Mouse (Mus musculus) stomach, embryonic 14.5 days (tissue): ENCODE results near the gene Zfp108. TPM values are rescaled to one million over a fixed set of nuclear protein-coding genes. Genes with fewer than 3 reads are reported as not detected.

Source experiments
- ATAC-seq: fragments of 200-750 bp; cut with Nextera tagmentation; 2 replicates; pipeline ENCODE4 v1.8.0; 2017; ENCODE audit warnings: low read depth, moderate TSS enrichment; ENCODE audit not compliant: insufficient number of reproducible peaks, insufficient read depth, low FRiP score
- H3K27ac ChIP-seq: fragments of 300-500 bp; sonication (generic); 2 replicates; pipeline ENCODE4 v1.5.1; 2014; ENCODE audit warnings: mild to moderate bottlenecking, low read length, moderate library complexity, mixed read lengths
- H3K27me3 ChIP-seq: fragments of 300-500 bp; sonication (generic); 2 replicates; pipeline ENCODE4 v1.6.1; 2014; ENCODE audit warnings: low read length, control low read depth, mixed read lengths; ENCODE audit not compliant: control insufficient read depth, insufficient read depth
- H3K36me3 ChIP-seq: fragments of 300-500 bp; sonication (generic); 2 replicates; pipeline ENCODE4 v1.6.1; 2014; ENCODE audit warnings: mild to moderate bottlenecking, control low read depth, low read length, moderate library complexity, mixed read lengths; ENCODE audit not compliant: control insufficient read depth, insufficient read depth
- H3K4me1 ChIP-seq: fragments of 300-500 bp; sonication (generic); 2 replicates; pipeline ENCODE4 v1.6.1; 2014; ENCODE audit warnings: low read length, control low read depth, mixed read lengths; ENCODE audit not compliant: control insufficient read depth, insufficient read depth
- H3K4me2 ChIP-seq: fragments of 300-500 bp; sonication (generic); replicated peaks from 2 replicates; pipeline ENCODE4 v1.6.1; 2014; ENCODE audit warnings: low read depth, low read length, control low read depth
- H3K4me3 ChIP-seq: fragments of 300-500 bp; sonication (generic); 2 replicates; pipeline ENCODE4 v1.5.1; 2014; ENCODE audit warnings: low read depth, low read length, control low read depth
- H3K9ac ChIP-seq: fragments of 300-500 bp; sonication (generic); replicated peaks from 2 replicates; pipeline ENCODE4 v1.6.1; 2014; ENCODE audit warnings: low read depth, mild to moderate bottlenecking, control low read depth, low read length, moderate library complexity, mixed read lengths
- H3K9me3 ChIP-seq: fragments of 300-500 bp; sonication (generic); 2 replicates; pipeline ENCODE4 v1.6.1; 2016; ENCODE audit warnings: low read depth, low read length, control low read depth; ENCODE audit not compliant: control insufficient read depth
- WGBS: fragments of 180-500 bp; shearing (Covaris S2); extraction: QIAGEN DNeasy Blood & Tissue Kit; methylation state at CpG from one replicate; pipeline ENCODE4 v1.1.7; 2014; 5-methylcytosine and 5-hydroxymethylcytosine counted together
- polyA plus RNA-seq: library from polyadenylated mRNA; unstranded; fragments of >200 nt; fragmentation: Nextera tagmentation; extraction: Ambion mirVana; gene quantifications from 2 replicates; pipeline ENCODE4 v1.2.1, GENCODE M21; 2014

Gene Zfp108
- polyA plus RNA-seq, 1 experiment from 2014 or later, result 4.7 TPM

- H3K36me3 ChIP-seq, result peaks cover 22% of the 10 kb centered on the region
- peak overlapping the region; percentile 92 for H3K27ac ChIP-seq
- peak overlapping the region; percentile 36; the same call in 1 of the 2 replicates for H3K9ac ChIP-seq
- peaks cover 9% of the 10 kb centered on the region for H3K4me1 ChIP-seq
- H3K27me3 ChIP-seq, result no peaks in the 10 kb centered on the region
- peak; percentile 28; the same call in 1 of the 2 replicates for ATAC-seq
- peak overlapping the region; percentile 74 for H3K4me2 ChIP-seq
- no peaks in the 10 kb centered on the region for H3K9me3 ChIP-seq
- 2% methylated on average over 18 of the region's 18 CpGs for WGBS
- peak overlapping the region; percentile 76 for H3K4me3 ChIP-seq
These were observed 45.4 kb downstream of the Zfp108 start for GRCm38 (mm10) chr7:24299823-24300481.

- Histone ChIP-seq H3K9me3 (no peaks in the 10 kb centered on the region), H3K4me3 (peak within 1 kb of the TSS; percentile 76), H3K27ac (peak within 1 kb of the TSS; percentile 76), H3K4me1 (peaks cover 9% of the 10 kb centered on the region), H3K36me3 (peaks cover 13% of the 10 kb centered on the region), H3K9ac (0 out of 2 replicates have a peak within 1 kb of the TSS, but pooled peaks have one; percentile 36), H3K4me2 (peak within 1 kb of the TSS; percentile 74), H3K27me3 (no peaks in the 10 kb centered on the region)
- peak; percentile 75 for ATAC-seq
- 3% methylated on average over 13 of the region's 13 CpGs for WGBS
These were observed 46.2 kb downstream of the Zfp108 start, which contains the start of gene Zfp61 for GRCm38 (mm10) chr7:24300771-24301282. Gene Zfp61, minus strand, starts transcription at chr7:24301232.

Other genes with a start within 250 kb of the Zfp108 start
- gene Vmn1r183, start 201.5 kb upstream of the Zfp108 start, polyA plus RNA-seq, result not detected in 2 replicates
- 21.4 and 23.2 TPM in 2 replicates for gene Zfp180, start 172.9 kb upstream of the Zfp108 start, polyA plus RNA-seq
- 5.4 and 6.3 TPM in 2 replicates for gene Zfp112, start 142.5 kb upstream of the Zfp108 start, polyA plus RNA-seq
- gene Zfp235, start 120.6 kb upstream of the Zfp108 start, polyA plus RNA-seq, result 21.7 and 22.2 TPM in 2 replicates
- 5.9 and 8.0 TPM in 2 replicates for gene Zfp114, start 79.7 kb upstream of the Zfp108 start, polyA plus RNA-seq
- 13.5 and 14.9 TPM in 2 replicates for gene Zfp111, start 43.4 kb upstream of the Zfp108 start, polyA plus RNA-seq
- gene Zfp109, start 17.2 kb upstream of the Zfp108 start, polyA plus RNA-seq, result 6.3 and 6.4 TPM in 2 replicates
- gene Zfp93, start 15.6 kb downstream of the Zfp108 start, polyA plus RNA-seq, result 8.3 and 9.7 TPM in 2 replicates
- 35.3 and 42.7 TPM in 2 replicates for gene Zfp61, start 46.4 kb downstream of the Zfp108 start, polyA plus RNA-seq
- 10.6 and 13.2 TPM in 2 replicates for gene Zfp94, start 61.9 kb downstream of the Zfp108 start, polyA plus RNA-seq
- 0.41 TPM in 1 of 2 replicates, not detected in the other for gene Tescl, start 79.1 kb downstream of the Zfp108 start, polyA plus RNA-seq
- gene Lypd5, start 94.4 kb downstream of the Zfp108 start, polyA plus RNA-seq, result not detected in 2 replicates
- 2.4 and 3.0 TPM in 2 replicates for gene Kcnn4, start 115.5 kb downstream of the Zfp108 start, polyA plus RNA-seq
- gene Smg9, start 144.8 kb downstream of the Zfp108 start, polyA plus RNA-seq, result 23.2 and 26.6 TPM in 2 replicates
- gene Irgc1, start 197.5 kb downstream of the Zfp108 start, polyA plus RNA-seq, result not detected in 2 replicates
- 12.6 and 14.7 TPM in 2 replicates for gene Plaur, start 207.7 kb downstream of the Zfp108 start, polyA plus RNA-seq
- gene Cadm4, start 227.2 kb downstream of the Zfp108 start, polyA plus RNA-seq, result 1.4 and 1.5 TPM in 2 replicates